Mouse (Mus musculus) kidney, adult 2 months (tissue): ENCODE measurements at regions not wholly inside any gene's neighbourhood (a gene's known extent, or its start where the extent isn't known, plus 50 kb on each side); places are given as distances from the start of the nearest gene placed in this dataset.

Source experiments
- CTCF ChIP-seq: fragments of 200-500 bp; conservative IDR thresholded peaks from 2 replicates; pipeline ENCODE4 v1.5.1; 2011; ENCODE audit warnings: low read depth, mild to moderate bottlenecking, control low read depth, low read length, moderate library complexity, mixed read lengths; ENCODE audit not compliant: insufficient read depth, insufficient read length
- POLR2A ChIP-seq: fragments of 200-500 bp; IDR thresholded peaks from one replicate; pipeline ENCODE4 v1.6.1; 2011; ENCODE audit warnings: low read depth, low read length, control low read depth

DNA sequence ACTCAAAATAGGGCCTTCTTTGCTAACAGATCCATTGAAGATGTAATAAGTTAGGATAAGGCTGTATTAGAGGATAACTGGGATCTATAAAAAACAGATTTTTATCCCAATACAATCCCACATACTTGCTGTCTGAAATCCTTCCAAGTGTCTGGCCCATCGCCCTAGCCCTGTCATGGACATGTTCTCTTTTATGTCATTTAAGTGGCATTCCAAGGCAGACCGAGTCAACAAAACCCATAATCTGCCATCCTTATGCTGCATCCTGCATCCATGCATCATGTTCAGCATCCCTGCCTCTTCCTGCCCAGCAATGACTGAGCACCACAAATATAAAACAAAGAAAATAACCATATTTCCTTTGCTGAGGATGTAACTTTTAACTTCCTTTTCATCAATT is 108.3 kb upstream of the Tab2 start:
- TF ChIP-seq CTCF (no peak), POLR2A (no peak)
